Mouse (Mus musculus) liver, embryonic 18 days (tissue): ENCODE data around the gene Tmub2. TPM values are rescaled to one million over a fixed set of nuclear protein-coding genes. Genes with fewer than 3 reads are reported as not detected.

Experiments used
- polyA plus RNA-seq: library from polyadenylated mRNA; depleted of rRNA; stranded (reverse); fragments of >200 nt; gene quantifications from 2 replicates; pipeline ENCODE4 v1.2.3, GENCODE M21; 2012; rRNA removed

Gene Tmub2
- polyA plus RNA-seq: 21.9 and 22.2 TPM in 2 replicates

GRCm38 (mm10) chr11:102284501-102285094 is at the start of gene Tmub2:
Gene Tmub2, plus strand, starts transcription at chr11:102284931.

GRCm38 (mm10) chr11:102248630-102249230 is 36.0 kb upstream of the Tmub2 start, which contains the start of gene BC030867:
Gene BC030867, plus strand, starts transcription at chr11:102248882.

DNA sequence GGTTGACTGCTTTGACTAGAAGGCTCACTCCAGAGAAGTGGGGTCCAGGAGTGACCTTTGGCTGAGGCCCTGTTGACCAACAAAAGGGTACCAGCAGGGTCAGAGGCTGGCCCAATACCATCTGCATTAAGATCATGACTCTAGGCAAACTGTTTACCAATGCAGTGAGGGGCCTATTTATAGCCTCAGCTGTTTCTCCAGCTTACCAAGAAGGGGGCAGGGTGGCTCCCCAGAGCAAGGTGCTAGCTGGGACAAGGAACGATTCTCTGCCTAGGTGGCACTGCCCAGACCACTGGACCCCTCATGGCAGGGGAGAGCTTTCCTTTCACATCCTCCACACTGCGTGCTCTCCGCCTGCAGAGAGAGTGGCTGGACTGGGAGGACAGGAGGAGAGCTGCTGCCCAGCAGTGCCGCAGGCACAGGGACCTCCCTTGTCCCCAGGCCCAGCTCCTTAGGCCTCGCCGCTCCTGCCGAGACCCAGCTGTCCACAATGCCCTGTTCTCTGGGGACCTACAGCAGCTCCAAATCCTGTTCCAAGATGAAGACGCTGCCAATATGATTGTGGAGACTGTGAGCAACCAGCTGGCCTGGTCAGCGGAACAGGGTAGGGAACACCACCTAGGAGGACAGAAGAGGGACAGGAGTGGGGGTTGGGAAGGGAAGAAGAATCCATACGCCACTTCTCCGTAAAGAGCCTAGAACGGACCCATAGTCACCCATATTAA is 16.0 kb upstream of the Tmub2 start, which contains the start of gene Asb16:
Gene Asb16 (plus strand): TSS at position 224 of the 725 bp plus-strand sequence.

GRCm38 (mm10) chr11:102296491-102297472 is 12.1 kb downstream of the Tmub2 start, which contains the start of gene Atxn7l3:
Gene Atxn7l3, minus strand, starts transcription at chr11:102296631.

GRCm38 (mm10) chr11:102319410-102319792 is 34.7 kb downstream of the Tmub2 start, which contains the start of gene Ubtf:
Gene Ubtf, minus strand, starts transcription at chr11:102319742.

Other genes with a start within 250 kb of the Tmub2 start
- 1.4 and 1.5 TPM in 2 replicates for gene Cd300lg, start 243.4 kb upstream of the Tmub2 start, polyA plus RNA-seq
- 3.7 and 4.3 TPM in 2 replicates for gene Mpp2, start 196.4 kb upstream of the Tmub2 start, polyA plus RNA-seq
- gene Ppy, start 183.6 kb upstream of the Tmub2 start, polyA plus RNA-seq: 0.19 TPM in 1 of 2 replicates, not detected in the other
- 0.61 and 1.6 TPM in 2 replicates for gene Pyy, start 177.1 kb upstream of the Tmub2 start, polyA plus RNA-seq
- gene Nags, start 139.4 kb upstream of the Tmub2 start, polyA plus RNA-seq: 24.4 and 27.6 TPM in 2 replicates
- gene Tmem101, start 128.5 kb upstream of the Tmub2 start, polyA plus RNA-seq: 6.8 and 7.4 TPM in 2 replicates
- 11.3 and 13.1 TPM in 2 replicates for gene Lsm12, start 99.6 kb upstream of the Tmub2 start, polyA plus RNA-seq
- gene G6pc3, start 95.3 kb upstream of the Tmub2 start, polyA plus RNA-seq: 9.6 and 11.1 TPM in 2 replicates
- gene Hdac5, start 54.8 kb upstream of the Tmub2 start, polyA plus RNA-seq: 23.1 and 27.8 TPM in 2 replicates
- gene BC030867, start 36.0 kb upstream of the Tmub2 start, polyA plus RNA-seq: 4.9 and 5.0 TPM in 2 replicates
- 0.20 and 0.26 TPM in 2 replicates for gene Asb16, start 16.2 kb upstream of the Tmub2 start, polyA plus RNA-seq
- 10.8 and 12.7 TPM in 2 replicates for gene Atxn7l3, start 11.7 kb downstream of the Tmub2 start, polyA plus RNA-seq
- gene Ubtf, start 34.8 kb downstream of the Tmub2 start, polyA plus RNA-seq: 24.8 and 26.1 TPM in 2 replicates
- 295 and 300 TPM in 2 replicates for gene Slc4a1, start 81.3 kb downstream of the Tmub2 start, polyA plus RNA-seq
- gene Rundc3a, start 108.5 kb downstream of the Tmub2 start, polyA plus RNA-seq: 0.50 and 0.54 TPM in 2 replicates
- gene Slc25a39, start 123.0 kb downstream of the Tmub2 start, polyA plus RNA-seq: 199 and 201 TPM in 2 replicates
- 54.1 and 57.5 TPM in 2 replicates for gene Grn, start 145.4 kb downstream of the Tmub2 start, polyA plus RNA-seq
- gene Fam171a2, start 162.8 kb downstream of the Tmub2 start, polyA plus RNA-seq: 1.7 and 2.3 TPM in 2 replicates
- 22.7 and 27.8 TPM in 2 replicates for gene Itga2b, start 185.2 kb downstream of the Tmub2 start, polyA plus RNA-seq